Mouse (Mus musculus) liver, postnatal 0 days (tissue): ENCODE measurements around the gene Amer3.
"Not testable (repeated sequence)": the region's sequence is repeated elsewhere in the genome, so short reads cannot be mapped to it uniquely, and the experiment has no call there.

Experiments used
- CTCF ChIP-seq: sonication (generic); IDR thresholded peaks from 2 replicates; pipeline ENCODE4 v1.5.1; 2016; ENCODE audit warnings: antibody characterized with exemption, low read depth
- EP300 ChIP-seq: IDR thresholded peaks from 2 replicates; pipeline ENCODE4 v1.6.1; 2016; ENCODE audit warnings: antibody characterized with exemption, low read depth, mild to moderate bottlenecking

DNA sequence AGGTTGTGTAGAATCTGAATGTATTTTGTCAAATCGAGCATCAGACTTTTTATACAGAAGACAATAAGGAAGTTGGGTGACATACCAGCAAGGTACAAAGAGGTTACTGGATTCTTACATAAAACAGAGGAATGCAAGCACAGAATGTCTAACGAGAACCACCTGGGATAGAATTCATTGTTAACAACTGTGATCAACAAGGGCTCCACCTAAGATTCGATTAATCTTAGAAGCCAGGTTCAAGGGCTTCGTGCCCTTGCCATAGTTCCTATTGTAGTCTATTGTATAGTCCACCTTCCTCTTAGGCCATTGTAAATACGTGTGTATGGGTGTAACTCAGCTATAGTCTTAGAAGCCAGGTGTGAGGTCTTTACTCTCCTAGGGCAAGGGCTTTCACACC, 41.3 kb downstream of the Amer3 start:
- not testable (repeated sequence) for TF ChIP-seq CTCF, EP300
